Mouse (Mus musculus) liver, embryonic 12.5 days (tissue): Measurements from ENCODE around the gene Bcl9l. TPM values are rescaled to one million over a fixed set of nuclear protein-coding genes. Genes with fewer than 3 reads are reported as not detected.

Experiments
- ATAC-seq: fragments of 200-750 bp; cut with Nextera tagmentation; 2 replicates; pipeline ENCODE4 v1.8.0; 2017; ENCODE audit warnings: moderate number of reproducible peaks, mild to moderate bottlenecking, moderate library complexity
- H3K27ac ChIP-seq: fragments of 300-500 bp; sonication (generic); 2 replicates; pipeline ENCODE4 v1.5.1; 2016; ENCODE audit warnings: mild to moderate bottlenecking
- H3K27me3 ChIP-seq: fragments of 300-500 bp; sonication (generic); replicated peaks from 2 replicates; pipeline ENCODE4 v1.6.1; 2016; ENCODE audit warnings: mild to moderate bottlenecking, moderate library complexity
- H3K36me3 ChIP-seq: fragments of 300-500 bp; sonication (generic); 2 replicates; pipeline ENCODE4 v1.6.1; 2016; ENCODE audit warnings: mild to moderate bottlenecking, moderate library complexity
- H3K4me1 ChIP-seq: fragments of 300-500 bp; sonication (generic); 2 replicates; pipeline ENCODE4 v1.6.1; 2016
- H3K4me2 ChIP-seq: fragments of 300-500 bp; sonication (generic); 2 replicates; pipeline ENCODE4 v1.6.1; 2016; ENCODE audit warnings: mild to moderate bottlenecking, moderate library complexity
- H3K4me3 ChIP-seq: fragments of 300-500 bp; sonication (generic); 2 replicates; pipeline ENCODE4 v1.5.1; 2016; ENCODE audit warnings: mild to moderate bottlenecking, moderate library complexity
- H3K9ac ChIP-seq: fragments of 300-500 bp; sonication (generic); 2 replicates; pipeline ENCODE4 v1.6.1; 2016; ENCODE audit warnings: mild to moderate bottlenecking, moderate library complexity
- H3K9me3 ChIP-seq: fragments of 300-500 bp; sonication (generic); replicated peaks from 2 replicates; pipeline ENCODE4 v1.6.1; 2016; ENCODE audit warnings: mild to moderate bottlenecking, moderate library complexity
- WGBS: fragments of 180-500 bp; shearing (Covaris S2); methylation state at CpG from one replicate; pipeline ENCODE4 v1.1.7; 2016; ENCODE audit not compliant: insufficient replicate concordance; 5-methylcytosine and 5-hydroxymethylcytosine counted together
- polyA plus RNA-seq: library from polyadenylated mRNA; unstranded; fragments of >200 nt; fragmentation: Nextera tagmentation; extraction: Ambion mirVana; gene quantifications from 2 replicates; pipeline ENCODE4 v1.2.1, GENCODE M21; 2016

Bcl9l gene
- polyA plus RNA-seq, 1 experiment from 2014 or later: 2.7 TPM

GRCm38 (mm10) chr9:44521927-44522326, 39.3 kb downstream of the Bcl9l start:
- peaks cover 7% of the 10 kb centered on the region for H3K4me1 ChIP-seq
- 40% methylated on average over 10 of the region's 10 CpGs for WGBS
- H3K27me3 ChIP-seq: 0 out of 2 replicates have a peak, but pooled peaks cover 3% of the 10 kb centered on the region
- no peak for ATAC-seq
- no peaks in the 10 kb centered on the region for H3K9me3 ChIP-seq
- no peak overlapping the region for H3K4me3 ChIP-seq
- H3K4me2 ChIP-seq: no peak overlapping the region
- no peaks in the 10 kb centered on the region for H3K36me3 ChIP-seq
- no peak overlapping the region for H3K9ac ChIP-seq
- no peak overlapping the region for H3K27ac ChIP-seq

- Histone ChIP-seq H3K27ac (no peak overlapping the region), H3K4me2 (no peak overlapping the region), H3K9ac (no peak overlapping the region), H3K9me3 (no peaks in the 10 kb centered on the region), H3K4me3 (no peak overlapping the region), H3K36me3 (no peaks in the 10 kb centered on the region), H3K27me3 (peaks cover 3% of the 10 kb centered on the region; the same call in 1 of the 2 replicates), H3K4me1 (peaks cover 3% of the 10 kb centered on the region; the same call in 1 of the 2 replicates)
- 64% methylated on average over 5 of the region's 5 CpGs for WGBS
- no peak for ATAC-seq
These were observed 41.1 kb downstream of the Bcl9l start for GRCm38 (mm10) chr9:44523686-44524085.

GRCm38 (mm10) chr9:44524235-44524826, 41.7 kb downstream of the Bcl9l start:
- 63% methylated on average over 5 of the region's 5 CpGs for WGBS
- Histone ChIP-seq H3K27ac (no peak overlapping the region), H3K27me3 (peaks cover 3% of the 10 kb centered on the region; the same call in 1 of the 2 replicates), H3K9me3 (no peaks in the 10 kb centered on the region), H3K4me1 (peaks cover 2% of the 10 kb centered on the region; the same call in 1 of the 2 replicates), H3K4me2 (no peak overlapping the region), H3K4me3 (no peak overlapping the region), H3K9ac (no peak overlapping the region), H3K36me3 (no peaks in the 10 kb centered on the region)
- no peak for ATAC-seq

- H3K9me3 ChIP-seq: no peaks in the 10 kb centered on the region
- no peak overlapping the region for H3K4me3 ChIP-seq
- H3K9ac ChIP-seq: no peak overlapping the region
- WGBS: 71% methylated on average over 3 of the region's 3 CpGs
- no peak overlapping the region for H3K4me2 ChIP-seq
- H3K27me3 ChIP-seq: peaks cover 3% of the 10 kb centered on the region; the same call in 1 of the 2 replicates
- ATAC-seq: no peak
- no peak overlapping the region for H3K27ac ChIP-seq
- H3K36me3 ChIP-seq: no peaks in the 10 kb centered on the region
- no peaks in the 10 kb centered on the region for H3K4me1 ChIP-seq
These were observed 42.4 kb downstream of the Bcl9l start for GRCm38 (mm10) chr9:44525001-44525400.

GRCm38 (mm10) chr9:44525589-44525988, 43.0 kb downstream of the Bcl9l start:
- Histone ChIP-seq H3K9me3 (no peaks in the 10 kb centered on the region), H3K27ac (no peak overlapping the region), H3K4me1 (no peaks in the 10 kb centered on the region), H3K9ac (no peak overlapping the region), H3K4me3 (no peak overlapping the region), H3K27me3 (peaks cover 3% of the 10 kb centered on the region; the same call in 1 of the 2 replicates), H3K4me2 (no peak overlapping the region), H3K36me3 (no peaks in the 10 kb centered on the region)
- no peak for ATAC-seq
- 75% methylated on average over 8 of the region's 8 CpGs for WGBS

GRCm38 (mm10) chr9:44526337-44527112, 43.9 kb downstream of the Bcl9l start:
- H3K27me3 ChIP-seq: peaks cover 3% of the 10 kb centered on the region; the same call in 1 of the 2 replicates
- H3K4me3 ChIP-seq: no peak overlapping the region
- 51% methylated on average over 9 of the region's 9 CpGs for WGBS
- no peak overlapping the region for H3K9ac ChIP-seq
- no peaks in the 10 kb centered on the region for H3K9me3 ChIP-seq
- no peaks in the 10 kb centered on the region for H3K36me3 ChIP-seq
- ATAC-seq: no peak
- H3K27ac ChIP-seq: no peak overlapping the region
- no peaks in the 10 kb centered on the region for H3K4me1 ChIP-seq
- H3K4me2 ChIP-seq: no peak overlapping the region

GRCm38 (mm10) chr9:44528340-44528739, 45.7 kb downstream of the Bcl9l start:
- Histone ChIP-seq H3K27me3 (peaks cover 3% of the 10 kb centered on the region; the same call in 1 of the 2 replicates), H3K9ac (no peak overlapping the region), H3K9me3 (no peaks in the 10 kb centered on the region), H3K4me1 (no peaks in the 10 kb centered on the region), H3K4me2 (no peak overlapping the region), H3K27ac (no peak overlapping the region), H3K36me3 (no peaks in the 10 kb centered on the region), H3K4me3 (no peak overlapping the region)
- 21% methylated on average over 8 of the region's 8 CpGs for WGBS
- ATAC-seq: no peak

GRCm38 (mm10) chr9:44532991-44533580, 50.5 kb downstream of the Bcl9l start:
- H3K27ac ChIP-seq: no peak overlapping the region
- WGBS: 69% methylated on average over 6 of the region's 6 CpGs
- H3K9me3 ChIP-seq: no peaks in the 10 kb centered on the region
- H3K4me3 ChIP-seq: no peak overlapping the region
- no peaks in the 10 kb centered on the region for H3K36me3 ChIP-seq
- no peak overlapping the region for H3K9ac ChIP-seq
- 0 out of 2 replicates have a peak, but pooled peaks cover 13% of the 10 kb centered on the region for H3K27me3 ChIP-seq
- no peak overlapping the region for H3K4me2 ChIP-seq
- no peak for ATAC-seq
- H3K4me1 ChIP-seq: peaks cover 11% of the 10 kb centered on the region

GRCm38 (mm10) chr9:44537625-44538301, 55.1 kb downstream of the Bcl9l start:
- 0 out of 2 replicates have a peak overlapping the region, but pooled peaks have one; percentile 4 for H3K9ac ChIP-seq
- 0 out of 2 replicates have a peak, but pooled peaks cover 20% of the 10 kb centered on the region for H3K27me3 ChIP-seq
- 0 out of 2 replicates have a peak overlapping the region, but pooled peaks have one; percentile 1 for H3K4me3 ChIP-seq
- peak overlapping the region; percentile 50 for H3K4me2 ChIP-seq
- peaks cover 13% of the 10 kb centered on the region for H3K4me1 ChIP-seq
- ATAC-seq: peak; percentile 49; the same call in 1 of the 2 replicates
- 17% methylated on average over 19 of the region's 19 CpGs for WGBS
- H3K27ac ChIP-seq: peak overlapping the region; percentile 69
- H3K36me3 ChIP-seq: no peaks in the 10 kb centered on the region
- H3K9me3 ChIP-seq: no peaks in the 10 kb centered on the region

- WGBS: 71% methylated on average over 2 of the region's 2 CpGs
- Histone ChIP-seq H3K4me1 (peaks cover 13% of the 10 kb centered on the region), H3K9me3 (no peaks in the 10 kb centered on the region), H3K4me2 (no peak overlapping the region), H3K27me3 (0 out of 2 replicates have a peak, but pooled peaks cover 20% of the 10 kb centered on the region), H3K4me3 (no peak overlapping the region), H3K36me3 (no peaks in the 10 kb centered on the region), H3K9ac (no peak overlapping the region), H3K27ac (no peak overlapping the region)
- no peak for ATAC-seq
These were observed 57.3 kb downstream of the Bcl9l start for GRCm38 (mm10) chr9:44539816-44540421.

GRCm38 (mm10) chr9:44540676-44541075, 58.1 kb downstream of the Bcl9l start:
- Histone ChIP-seq H3K9ac (no peak overlapping the region), H3K4me2 (no peak overlapping the region), H3K4me3 (no peak overlapping the region), H3K4me1 (peaks cover 13% of the 10 kb centered on the region), H3K27ac (no peak overlapping the region), H3K36me3 (no peaks in the 10 kb centered on the region), H3K9me3 (no peaks in the 10 kb centered on the region), H3K27me3 (0 out of 2 replicates have a peak, but pooled peaks cover 20% of the 10 kb centered on the region)
- ATAC-seq: no peak
- 30% methylated on average over 3 of the region's 3 CpGs for WGBS
